Mouse (Mus musculus): ENCODE results near the gene 1190005I06Rik.

1190005I06Rik gene

GRCm38 (mm10) chr8:120580336-120581000, 67.0 kb downstream of the 1190005I06Rik start:
- no peak for DNase-seq (ENCODE audit: extremely low read depth, insufficient read length, low spot score)

GRCm38 (mm10) chr8:120577821-120578220, 69.6 kb downstream of the 1190005I06Rik start:
- DNase-seq (ENCODE audit: extremely low read depth, insufficient read length, low spot score), result no peak

GRCm38 (mm10) chr8:120575801-120576200, 71.6 kb downstream of the 1190005I06Rik start:
- no peak for DNase-seq (ENCODE audit: extremely low read depth, insufficient read length, low spot score)

GRCm38 (mm10) chr8:120574941-120575340, 72.5 kb downstream of the 1190005I06Rik start:
- DNase-seq (ENCODE audit: extremely low read depth, insufficient read length, low spot score), result peak; percentile 47

- DNase-seq (ENCODE audit: extremely low read depth, insufficient read length, low spot score), result no peak
Observed at GRCm38 (mm10) chr8:120573866-120574265, 73.6 kb downstream of the 1190005I06Rik start.

GRCm38 (mm10) chr8:120572534-120572933, 74.9 kb downstream of the 1190005I06Rik start:
- DNase-seq (ENCODE audit: extremely low read depth, insufficient read length, low spot score), result no peak

GRCm38 (mm10) chr8:120571561-120571960, 75.9 kb downstream of the 1190005I06Rik start:
- DNase-seq (ENCODE audit: extremely low read depth, insufficient read length, low spot score), result no peak

GRCm38 (mm10) chr8:120569939-120570715, 77.3 kb downstream of the 1190005I06Rik start:
- peak; percentile 57 for DNase-seq (ENCODE audit: extremely low read depth, insufficient read length, low spot score)

GRCm38 (mm10) chr8:120569123-120569522, 78.3 kb downstream of the 1190005I06Rik start:
- no peak for DNase-seq (ENCODE audit: extremely low read depth, insufficient read length, low spot score)

GRCm38 (mm10) chr8:120568164-120568798, 79.2 kb downstream of the 1190005I06Rik start:
- DNase-seq (ENCODE audit: extremely low read depth, insufficient read length, low spot score), result no peak

- no peak for DNase-seq (ENCODE audit: extremely low read depth, insufficient read length, low spot score)
Observed at GRCm38 (mm10) chr8:120567731-120568130, 79.7 kb downstream of the 1190005I06Rik start.

- DNase-seq (ENCODE audit: extremely low read depth, insufficient read length, low spot score), result no peak
Observed at GRCm38 (mm10) chr8:120566681-120567080, 80.8 kb downstream of the 1190005I06Rik start.

- no peak for DNase-seq (ENCODE audit: extremely low read depth, insufficient read length, low spot score)
Observed at GRCm38 (mm10) chr8:120565151-120565711, 82.2 kb downstream of the 1190005I06Rik start.

- DNase-seq (ENCODE audit: extremely low read depth, insufficient read length, low spot score), result peak; percentile 90
Observed at GRCm38 (mm10) chr8:120563851-120564837, 83.3 kb downstream of the 1190005I06Rik start.

GRCm38 (mm10) chr8:120563348-120563724, 84.1 kb downstream of the 1190005I06Rik start:
- DNase-seq (ENCODE audit: extremely low read depth, insufficient read length, low spot score), result peak; percentile 72

- no peak for DNase-seq (ENCODE audit: extremely low read depth, insufficient read length, low spot score)
Observed at GRCm38 (mm10) chr8:120562680-120563347, 84.6 kb downstream of the 1190005I06Rik start.

GRCm38 (mm10) chr8:120561539-120562435, 85.6 kb downstream of the 1190005I06Rik start:
- no peak for DNase-seq (ENCODE audit: extremely low read depth, insufficient read length, low spot score)

- DNase-seq (ENCODE audit: extremely low read depth, insufficient read length, low spot score), result no peak
Observed at GRCm38 (mm10) chr8:120560535-120560934, 86.9 kb downstream of the 1190005I06Rik start.
